ENCODE assay signal across 23 mouse cellular contexts in the genomic region with DNA sequence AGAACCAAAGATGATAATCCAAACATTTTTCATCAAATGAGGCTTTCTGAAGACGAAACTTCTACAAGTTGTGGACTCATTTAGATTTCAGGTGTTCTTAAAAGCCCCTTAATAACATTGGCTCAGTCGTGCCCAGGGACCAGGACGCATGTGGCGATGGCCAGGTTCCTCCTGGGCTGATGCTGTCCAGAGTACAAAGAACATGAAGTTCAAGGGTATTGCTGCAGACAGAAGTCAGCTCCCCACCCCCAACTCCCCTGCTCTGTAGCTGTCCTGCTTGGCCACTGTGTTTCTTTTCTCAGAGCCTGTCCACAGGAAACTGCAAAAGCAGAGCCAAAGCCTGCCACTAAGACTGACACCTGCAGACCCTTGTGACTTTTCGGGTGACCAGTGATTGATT. TPM values are rescaled to one million over a fixed set of nuclear protein-coding genes. Genes with fewer than 3 reads are reported as not detected.
DNase-seq lines count a peak whose midpoint lies in the region; ATAC-seq and TF ChIP-seq lines count a peak whose summit lies in the region.
"Had no signal": no experiment of that assay in that cellular context is flagged by ENCODE, and none has a peak within 500 bp of the region (broad histone marks: within the 10 kb centered on the region; RNA-seq: fewer than 3 reads in every experiment).

No protein-coding gene starts in this region.

- H3K79me2 ChIP-seq in liver, adult 2 months (ENCODE audit: control insufficient read depth, insufficient read depth, low read length): no peaks in the 10 kb centered on the region; the same call in 1 of the 2 replicates

- H3K4me3 ChIP-seq in liver, adult 2 months (ENCODE audit: insufficient read depth, low read depth, low read length): no peak overlapping the region
- H3K4me3 ChIP-seq in liver, embryonic 11.5 days (ENCODE audit: low read depth, low read length): no peak overlapping the region
- H3K4me3 ChIP-seq: forebrain, embryonic 10.5 days; forebrain, embryonic 13.5 days; heart, embryonic 13.5 days; hindbrain, embryonic 12.5 days; hindbrain, embryonic 15.5 days had no signal

- H3K9ac ChIP-seq in liver, adult 2 months (ENCODE audit: low read depth, low read length): no peak overlapping the region
- no peak overlapping the region for H3K9ac ChIP-seq in liver, embryonic 11.5 days (ENCODE audit: low read depth, low read length)
- H3K9ac ChIP-seq: forebrain, embryonic 13.5 days; heart, embryonic 13.5 days; hindbrain, embryonic 12.5 days; hindbrain, embryonic 15.5 days had no signal

- peak; percentile 47 to 59 for DNase-seq in adrenal gland, adult (ENCODE audit: inconsistent age in 2 of 2, low spot score in 1 of 2)
- no peak for DNase-seq in adrenal gland, adult 18-20 months (ENCODE audit: low spot score in 2 of 2)
- DNase-seq in adrenal gland, postnatal 14 days: peak; percentile 44
- no peak for DNase-seq in adrenal gland, adult 8-10 months
- DNase-seq in liver, adult 2 months (ENCODE audit: extremely low read depth, low read depth, low spot score): peak; percentile 60
- no peak for DNase-seq in liver, embryonic 11.5 days (ENCODE audit: low spot score)
- DNase-seq: cerebellum, adult 11-12 months; cerebellum, adult 8-10 months; cerebellum, postnatal 10 days; cerebellum, postnatal 36 days; embryo, embryonic 11 days; gastrocnemius, postnatal 10 days; gastrocnemius, postnatal 36 days; kidney, adult 2 months had no signal

- TF ChIP-seq POLR2A in liver, adult 2 months (IDR thresholded peaks at IDR 0.05; ENCODE audit: extremely low read depth, insufficient read depth, low read length): no peak

- no peaks in the 10 kb centered on the region for H3K9me3 ChIP-seq in liver, embryonic 11.5 days (ENCODE audit: control insufficient read depth, low read length)
- H3K9me3 ChIP-seq: forebrain, embryonic 10.5 days; forebrain, embryonic 13.5 days; heart, embryonic 13.5 days; hindbrain, embryonic 12.5 days; hindbrain, embryonic 15.5 days had no signal

- no peaks in the 10 kb centered on the region for H3K27me3 ChIP-seq in liver, adult 2 months (ENCODE audit: control insufficient read depth, insufficient read depth, low read length)
- H3K27me3 ChIP-seq in liver, embryonic 11.5 days (replicated peaks; ENCODE audit: control insufficient read depth, insufficient read depth, low read length): no peaks in the 10 kb centered on the region
- H3K27me3 ChIP-seq: forebrain, embryonic 13.5 days; heart, embryonic 13.5 days; hindbrain, embryonic 12.5 days; hindbrain, embryonic 15.5 days had no signal

- 0 out of 2 replicates have a peak, but pooled peaks cover 3% of the 10 kb centered on the region for H3K4me1 ChIP-seq in liver, adult 2 months (ENCODE audit: control insufficient read depth, insufficient read depth, low read length)
- no peaks in the 10 kb centered on the region for H3K4me1 ChIP-seq in liver, embryonic 11.5 days (replicated peaks; ENCODE audit: control insufficient read depth, insufficient read depth, low read length)

- H3K27ac ChIP-seq in liver, adult 2 months (replicated peaks; ENCODE audit: insufficient read depth, low read depth, low read length): no peak overlapping the region
- no peak overlapping the region for H3K27ac ChIP-seq in liver, embryonic 11.5 days (ENCODE audit: low read depth, low read length)
- H3K27ac ChIP-seq: forebrain, embryonic 10.5 days; forebrain, embryonic 13.5 days; heart, embryonic 13.5 days; hindbrain, embryonic 12.5 days; hindbrain, embryonic 15.5 days had no signal

- ATAC-seq in liver, embryonic 11.5 days (replicated peaks; ENCODE audit: low FRiP score): no peak
- ATAC-seq: activated CD4-positive, CD25-positive, alpha-beta regulatory T cell, adult 4 months; forebrain, embryonic 13.5 days; forebrain, embryonic 16.5 days; intestine, postnatal 0 days had no signal

- WGBS in liver, adult 2 months: 60% methylated on average over 5 of the region's 5 CpGs
- WGBS in liver, embryonic 11.5 days: 82% methylated on average over 5 of the region's 5 CpGs

- H3K4me2 ChIP-seq in liver, embryonic 11.5 days: no peak overlapping the region
- H3K4me2 ChIP-seq: forebrain, embryonic 13.5 days; heart, embryonic 13.5 days; hindbrain, embryonic 12.5 days; hindbrain, embryonic 15.5 days had no signal

- H3K36me3 ChIP-seq in liver, adult 2 months (ENCODE audit: control insufficient read depth, insufficient read depth, low read length): peaks cover 18% of the 10 kb centered on the region; the same call in 1 of the 2 replicates
- H3K36me3 ChIP-seq in liver, embryonic 11.5 days (ENCODE audit: control insufficient read depth, insufficient read depth, low read length): no peaks in the 10 kb centered on the region
- H3K36me3 ChIP-seq: forebrain, embryonic 10.5 days; heart, embryonic 13.5 days; hindbrain, embryonic 12.5 days; hindbrain, embryonic 15.5 days had no signal

- TF ChIP-seq CTCF in liver, adult 2 months (IDR thresholded peaks at IDR 0.05; ENCODE audit: low read depth, low read length): no peak

RNA-seq across cellular contexts. Expression of a gene that starts 45.7 kb away (rescaled TPM):
- 10 to 100 TPM; 12.4 to 20.2 TPM for total RNA-seq in adrenal gland, adult 18-20 months (2021)
- 16.6 and 21.1 TPM in 2 replicates for total RNA-seq in adrenal gland, postnatal 14 days (2021)
- total RNA-seq in adrenal gland, adult 8-10 months (2022): 10 to 100 TPM; 13.6 to 21.7 (median 16.8) TPM
- 22.7 and 25.0 TPM in 2 replicates for total RNA-seq in liver, adult 2 months (2014; rRNA removed)
- polyA plus RNA-seq in liver, adult 2 months (2012; rRNA removed): 8.4 and 9.6 TPM in 2 replicates
- 17.2 and 19.7 TPM in 2 replicates for polyA plus RNA-seq in liver, embryonic 11.5 days (2014; fragmentation: Nextera tagmentation; extraction: Ambion mirVana)
- total RNA-seq: granulocyte monocyte progenitor cell, adult 5-6 weeks had no signal

Comparison
In these comparisons a context has a peak if more than half of its experiments do, and no peak if none do; other contexts are left out.
1. DNase-seq: peak in adrenal gland, adult (2 of 2), adrenal gland, postnatal 14 days (single experiment) and liver, adult 2 months (single experiment); none in adrenal gland, adult 18-20 months (0 of 2), adrenal gland, adult 8-10 months (single experiment) and liver, embryonic 11.5 days (single experiment).